In genomic region chr17:71486231-71486851, GRCm38 (mm10) we compare ENCODE assay signal across 8 mouse cellular contexts. TPM values are rescaled to one million over a fixed set of nuclear protein-coding genes. Genes with fewer than 3 reads are reported as not detected.
A peak's percentile ranks its signal among the peaks of the same experiment; 100 is the strongest.
DNase-seq lines count a peak whose midpoint lies in the region; ATAC-seq and TF ChIP-seq lines count a peak whose summit lies in the region.

No protein-coding gene starts in this region.

- H3K4me1 ChIP-seq in forebrain, embryonic 12.5 days, result no peaks in the 10 kb centered on the region
- no peaks in the 10 kb centered on the region for H3K4me1 ChIP-seq in forebrain, embryonic 14.5 days (ENCODE audit: control insufficient read depth, insufficient read depth, low read length)
- H3K4me1 ChIP-seq in embryonic facial prominence, embryonic 13.5 days, result peaks cover 11% of the 10 kb centered on the region
- no peaks in the 10 kb centered on the region for H3K4me1 ChIP-seq in intestine, postnatal 0 days (replicated peaks; ENCODE audit: control insufficient read depth, insufficient read depth, low read length)
- peaks cover 4% of the 10 kb centered on the region; the same call in 1 of the 2 replicates for H3K4me1 ChIP-seq in lung, adult 2 months (ENCODE audit: control insufficient read depth, insufficient read depth, low read length)
- no peaks in the 10 kb centered on the region for H3K4me1 ChIP-seq in stomach, postnatal 0 days (replicated peaks; ENCODE audit: control insufficient read depth, insufficient read depth)

- no peak for DNase-seq in forebrain, embryonic 14.5 days (ENCODE audit: low spot score)
- no peak for DNase-seq in lung, adult 2 months
- DNase-seq in stomach, postnatal 0 days (ENCODE audit: low spot score), result no peak
- no peak for DNase-seq in retina, embryonic 14.5 days (ENCODE audit: low spot score)
- DNase-seq in layer of hippocampus, adult 18-20 months (ENCODE audit: low spot score in 2 of 2), result no peak

- no peak for ATAC-seq in forebrain, embryonic 12.5 days (ENCODE audit: low FRiP score)
- no peak for ATAC-seq in forebrain, embryonic 14.5 days
- no peak for ATAC-seq in embryonic facial prominence, embryonic 13.5 days (ENCODE audit: insufficient number of reproducible peaks, insufficient read depth, low FRiP score, low TSS enrichment, low read depth)
- ATAC-seq in intestine, postnatal 0 days, result no peak
- ATAC-seq in stomach, postnatal 0 days (ENCODE audit: low FRiP score, low TSS enrichment), result no peak

- H3K27me3 ChIP-seq in forebrain, embryonic 12.5 days, result no peaks in the 10 kb centered on the region; the same call in 1 of the 2 replicates
- no peaks in the 10 kb centered on the region for H3K27me3 ChIP-seq in forebrain, embryonic 14.5 days (replicated peaks; ENCODE audit: control insufficient read depth, insufficient read depth, low read length)
- H3K27me3 ChIP-seq in embryonic facial prominence, embryonic 13.5 days, result no peaks in the 10 kb centered on the region
- H3K27me3 ChIP-seq in intestine, postnatal 0 days (replicated peaks; ENCODE audit: control insufficient read depth, insufficient read depth, low read length), result no peaks in the 10 kb centered on the region
- H3K27me3 ChIP-seq in stomach, postnatal 0 days (ENCODE audit: control insufficient read depth, insufficient read depth, low read length), result no peaks in the 10 kb centered on the region

- no peak for TF ChIP-seq POLR2A in lung, adult 2 months (IDR thresholded peaks at IDR 0.05; ENCODE audit: borderline replicate concordance, extremely low read depth, low read depth, low read length)

- 0 out of 2 replicates have a peak overlapping the region, but pooled peaks have one; percentile 21 for H3K9ac ChIP-seq in forebrain, embryonic 12.5 days
- H3K9ac ChIP-seq in forebrain, embryonic 14.5 days (ENCODE audit: low read length), result no peak overlapping the region
- H3K9ac ChIP-seq in embryonic facial prominence, embryonic 13.5 days, result 0 out of 2 replicates have a peak overlapping the region, but pooled peaks have one; percentile 44
- H3K9ac ChIP-seq in intestine, postnatal 0 days (ENCODE audit: low read depth, low read length), result no peak overlapping the region
- H3K9ac ChIP-seq in stomach, postnatal 0 days (ENCODE audit: low read length), result peak overlapping the region; percentile 14

- no peaks in the 10 kb centered on the region for H3K9me3 ChIP-seq in forebrain, embryonic 12.5 days
- no peaks in the 10 kb centered on the region for H3K9me3 ChIP-seq in forebrain, embryonic 14.5 days (replicated peaks; ENCODE audit: control insufficient read depth, low read length)
- no peaks in the 10 kb centered on the region for H3K9me3 ChIP-seq in embryonic facial prominence, embryonic 13.5 days
- H3K9me3 ChIP-seq in intestine, postnatal 0 days (ENCODE audit: control insufficient read depth), result no peaks in the 10 kb centered on the region
- H3K9me3 ChIP-seq in stomach, postnatal 0 days (ENCODE audit: control insufficient read depth, low read length), result no peaks in the 10 kb centered on the region

- H3K27ac ChIP-seq in forebrain, embryonic 12.5 days, result peak overlapping the region; percentile 50; the same call in 1 of the 2 replicates
- H3K27ac ChIP-seq in forebrain, embryonic 14.5 days (ENCODE audit: low read depth, low read length), result no peak overlapping the region
- H3K27ac ChIP-seq in embryonic facial prominence, embryonic 13.5 days, result peak overlapping the region; percentile 5; the same call in 1 of the 2 replicates
- peak overlapping the region; percentile 61; the same call in 1 of the 2 replicates for H3K27ac ChIP-seq in intestine, postnatal 0 days (ENCODE audit: low read depth, low read length)
- H3K27ac ChIP-seq in stomach, postnatal 0 days (replicated peaks), result peak overlapping the region; percentile 42

- TF ChIP-seq EP300 in stomach, postnatal 0 days (optimal IDR thresholded peaks at IDR 0.05), result no peak

- no peaks in the 10 kb centered on the region for H3K36me3 ChIP-seq in forebrain, embryonic 12.5 days (replicated peaks)
- no peaks in the 10 kb centered on the region for H3K36me3 ChIP-seq in forebrain, embryonic 14.5 days (ENCODE audit: control insufficient read depth, insufficient read depth, low read length)
- no peaks in the 10 kb centered on the region for H3K36me3 ChIP-seq in embryonic facial prominence, embryonic 13.5 days
- H3K36me3 ChIP-seq in intestine, postnatal 0 days (ENCODE audit: control insufficient read depth, insufficient read depth), result no peaks in the 10 kb centered on the region
- H3K36me3 ChIP-seq in stomach, postnatal 0 days (ENCODE audit: control insufficient read depth, insufficient read depth, low read length), result no peaks in the 10 kb centered on the region

- H3K4me3 ChIP-seq in forebrain, embryonic 12.5 days (replicated peaks), result no peak overlapping the region
- H3K4me3 ChIP-seq in forebrain, embryonic 14.5 days (ENCODE audit: low read depth, low read length), result no peak overlapping the region
- no peak overlapping the region for H3K4me3 ChIP-seq in embryonic facial prominence, embryonic 13.5 days
- H3K4me3 ChIP-seq in intestine, postnatal 0 days (ENCODE audit: low read depth, low read length), result no peak overlapping the region
- H3K4me3 ChIP-seq in lung, adult 2 months (replicated peaks; ENCODE audit: extremely low read depth, low read depth, low read length), result peak overlapping the region; percentile 56
- no peak overlapping the region for H3K4me3 ChIP-seq in stomach, postnatal 0 days (ENCODE audit: low read depth, low read length)

- H3K4me2 ChIP-seq in forebrain, embryonic 12.5 days, result no peak overlapping the region
- H3K4me2 ChIP-seq in forebrain, embryonic 14.5 days (ENCODE audit: low read length), result no peak overlapping the region
- peak overlapping the region; percentile 45 for H3K4me2 ChIP-seq in embryonic facial prominence, embryonic 13.5 days
- peak overlapping the region; percentile 32 for H3K4me2 ChIP-seq in intestine, postnatal 0 days (replicated peaks; ENCODE audit: low read depth)
- H3K4me2 ChIP-seq in stomach, postnatal 0 days (replicated peaks; ENCODE audit: low read depth), result peak overlapping the region; percentile 15

- WGBS in forebrain, embryonic 12.5 days, result 56% methylated on average over 8 of the region's 8 CpGs
- WGBS in forebrain, embryonic 14.5 days, result 58% methylated on average over 8 of the region's 8 CpGs
- WGBS in embryonic facial prominence, embryonic 13.5 days, result 32% methylated on average over 8 of the region's 8 CpGs
- 32% methylated on average over 8 of the region's 8 CpGs for WGBS in intestine, postnatal 0 days
- 12% methylated on average over 8 of the region's 8 CpGs for WGBS in lung, adult 2 months
- 25% methylated on average over 8 of the region's 8 CpGs for WGBS in stomach, postnatal 0 days

- TF ChIP-seq CTCF in intestine, postnatal 0 days (IDR thresholded peaks at IDR 0.05; ENCODE audit: low read depth), result no peak
- TF ChIP-seq CTCF in lung, adult 2 months (IDR thresholded peaks at IDR 0.05; ENCODE audit: insufficient read depth, low read length), result no peak
- TF ChIP-seq CTCF in stomach, postnatal 0 days (IDR thresholded peaks at IDR 0.05; ENCODE audit: low read depth), result no peak

RNA-seq across cellular contexts. Expression of gene Smchd1, which starts 11.2 kb away (rescaled TPM):
- polyA plus RNA-seq in forebrain, embryonic 12.5 days (2016; fragmentation: Nextera tagmentation; extraction: Ambion mirVana), result 82.2 and 89.3 TPM in 2 replicates
- polyA plus RNA-seq in forebrain, embryonic 14.5 days (2014; fragmentation: Nextera tagmentation; extraction: Ambion mirVana), result 64.4 and 65.3 TPM in 2 replicates
- polyA plus RNA-seq in embryonic facial prominence, embryonic 13.5 days (2015; fragmentation: Nextera tagmentation; extraction: Ambion mirVana), result 78.7 and 81.7 TPM in 2 replicates
- 25.6 and 26.6 TPM in 2 replicates for polyA plus RNA-seq in intestine, postnatal 0 days (2015; fragmentation: Nextera tagmentation; extraction: Ambion mirVana)
- 6.9 and 8.3 TPM in 2 replicates for polyA plus RNA-seq in lung, adult 2 months (2012; rRNA removed)
- 21.5 and 22.6 TPM in 2 replicates for polyA plus RNA-seq in stomach, postnatal 0 days (2015; fragmentation: Nextera tagmentation; extraction: Ambion mirVana)
- 10 to 100 TPM; 31.5 to 33.8 TPM for total RNA-seq in layer of hippocampus, adult 18-20 months (2021)

RNA-seq across cellular contexts. Expression of gene Gm4707, which starts 26.6 kb away (rescaled TPM):
- 5.3 and 6.3 TPM in 2 replicates for polyA plus RNA-seq in forebrain, embryonic 12.5 days (2016; fragmentation: Nextera tagmentation; extraction: Ambion mirVana)
- polyA plus RNA-seq in forebrain, embryonic 14.5 days (2014; fragmentation: Nextera tagmentation; extraction: Ambion mirVana), result 0.43 and 0.45 TPM in 2 replicates
- 4.8 and 5.0 TPM in 2 replicates for polyA plus RNA-seq in embryonic facial prominence, embryonic 13.5 days (2015; fragmentation: Nextera tagmentation; extraction: Ambion mirVana)
- polyA plus RNA-seq in intestine, postnatal 0 days (2015; fragmentation: Nextera tagmentation; extraction: Ambion mirVana), result 0.40 and 0.54 TPM in 2 replicates
- 0.42 and 0.53 TPM in 2 replicates for polyA plus RNA-seq in lung, adult 2 months (2012; rRNA removed)
- polyA plus RNA-seq in stomach, postnatal 0 days (2015; fragmentation: Nextera tagmentation; extraction: Ambion mirVana), result 0.46 and 0.98 TPM in 2 replicates
- 1 to 10 TPM in 1 of 2 experiments, under 1 TPM in 1; 0.89 to 1.3 TPM for total RNA-seq in layer of hippocampus, adult 18-20 months (2021)

RNA-seq across cellular contexts. Expression of gene Ndc80, which starts 40.3 kb away (rescaled TPM):
- 55.6 and 62.5 TPM in 2 replicates for polyA plus RNA-seq in forebrain, embryonic 12.5 days (2016; fragmentation: Nextera tagmentation; extraction: Ambion mirVana)
- polyA plus RNA-seq in forebrain, embryonic 14.5 days (2014; fragmentation: Nextera tagmentation; extraction: Ambion mirVana), result 22.7 and 25.2 TPM in 2 replicates
- polyA plus RNA-seq in embryonic facial prominence, embryonic 13.5 days (2015; fragmentation: Nextera tagmentation; extraction: Ambion mirVana), result 46.1 and 48.7 TPM in 2 replicates
- polyA plus RNA-seq in intestine, postnatal 0 days (2015; fragmentation: Nextera tagmentation; extraction: Ambion mirVana), result 8.8 and 10.0 TPM in 2 replicates
- 0.12 and 0.14 TPM in 2 replicates for polyA plus RNA-seq in lung, adult 2 months (2012; rRNA removed)
- polyA plus RNA-seq in stomach, postnatal 0 days (2015; fragmentation: Nextera tagmentation; extraction: Ambion mirVana), result 9.6 and 11.3 TPM in 2 replicates
- under 1 TPM; 0.25 to 0.43 TPM for total RNA-seq in layer of hippocampus, adult 18-20 months (2021)

Comparison
In these comparisons a context has a peak if more than half of its experiments do, and no peak if none do; other contexts are left out.
1. H3K9ac ChIP-seq: peak in forebrain, embryonic 12.5 days (single experiment), embryonic facial prominence, embryonic 13.5 days (single experiment) and stomach, postnatal 0 days (single experiment); none in forebrain, embryonic 14.5 days (single experiment) and intestine, postnatal 0 days (single experiment).
2. H3K4me2 ChIP-seq: peak in embryonic facial prominence, embryonic 13.5 days (single experiment), intestine, postnatal 0 days (single experiment) and stomach, postnatal 0 days (single experiment); none in forebrain, embryonic 12.5 days (single experiment) and forebrain, embryonic 14.5 days (single experiment).